Mouse (Mus musculus) embryonic facial prominence, embryonic 14.5 days (tissue): ENCODE measurements around the gene Rnf150. TPM values are rescaled to one million over a fixed set of nuclear protein-coding genes. Genes with fewer than 3 reads are reported as not detected.

Source experiments
- ATAC-seq: fragments of 200-750 bp; cut with Nextera tagmentation; 2 replicates; pipeline ENCODE4 v1.8.0; 2017; ENCODE audit warnings: low read depth, moderate number of reproducible peaks, moderate TSS enrichment
- DNase-seq: peaks from one replicate; pipeline ENCODE4 v3.0.0-alpha.2; 2015; ENCODE audit warnings: low spot score
- H3K27ac ChIP-seq: fragments of 300-500 bp; sonication (generic); replicated peaks from 2 replicates; pipeline ENCODE4 v1.5.1; 2014; ENCODE audit warnings: low read depth, mild to moderate bottlenecking, low read length, moderate library complexity
- H3K27me3 ChIP-seq: fragments of 300-500 bp; sonication (generic); replicated peaks from 2 replicates; pipeline ENCODE4 v1.6.1; 2014; ENCODE audit warnings: low read length; ENCODE audit not compliant: control insufficient read depth, insufficient read depth
- H3K36me3 ChIP-seq: fragments of 300-500 bp; sonication (generic); 2 replicates; pipeline ENCODE4 v1.6.1; 2014; ENCODE audit warnings: low read length, mixed read lengths; ENCODE audit not compliant: control insufficient read depth, insufficient read depth
- H3K4me1 ChIP-seq: fragments of 300-500 bp; sonication (generic); 2 replicates; pipeline ENCODE4 v1.6.1; 2014; ENCODE audit warnings: antibody characterized with exemption, low read length; ENCODE audit not compliant: control insufficient read depth, insufficient read depth
- H3K4me2 ChIP-seq: fragments of 300-500 bp; sonication (generic); 2 replicates; pipeline ENCODE4 v1.6.1; 2014; ENCODE audit warnings: low read depth, mild to moderate bottlenecking, low read length, moderate library complexity, mixed read lengths
- H3K4me3 ChIP-seq: fragments of 300-500 bp; sonication (generic); 2 replicates; pipeline ENCODE4 v1.5.1; 2014; ENCODE audit warnings: low read depth, mild to moderate bottlenecking, low read length
- H3K9ac ChIP-seq: fragments of 300-500 bp; sonication (generic); 2 replicates; pipeline ENCODE4 v1.6.1; 2014; ENCODE audit warnings: low read depth, mild to moderate bottlenecking, low read length, moderate library complexity, mixed read lengths
- H3K9me3 ChIP-seq: fragments of 300-500 bp; sonication (generic); 2 replicates; pipeline ENCODE4 v1.6.1; 2016; ENCODE audit warnings: low read length; ENCODE audit not compliant: control insufficient read depth
- WGBS: fragments of 180-500 bp; shearing (Covaris S2); extraction: QIAGEN DNeasy Blood & Tissue Kit; methylation state at CpG from one replicate; pipeline ENCODE4 v1.1.7; 2014; 5-methylcytosine and 5-hydroxymethylcytosine counted together
- polyA plus RNA-seq: library from polyadenylated mRNA; unstranded; fragments of >200 nt; fragmentation: Nextera tagmentation; extraction: Ambion mirVana; gene quantifications from 2 replicates; pipeline ENCODE4 v1.2.1, GENCODE M21; 2014

The Rnf150 gene
- polyA plus RNA-seq, 1 experiment from 2014 or later, result 1.2 TPM

- WGBS, result 65% methylated on average over 2 of the region's 2 CpGs
These were observed 101.4 kb downstream of the Rnf150 start for GRCm38 (mm10) chr8:82964537-82964936.

GRCm38 (mm10) chr8:82967879-82968678, 104.9 kb downstream of the Rnf150 start:
- 0 out of 2 replicates have a peak, but pooled peaks have one; percentile 39 for ATAC-seq
- WGBS, result 53% methylated on average over 8 of the region's 8 CpGs

More at GRCm38 (mm10) chr8:82964537-82964936, 101.4 kb downstream of the Rnf150 start:
- Histone ChIP-seq H3K9ac (no peak overlapping the region), H3K4me2 (no peak overlapping the region), H3K4me3 (no peak overlapping the region), H3K27me3 (no peaks in the 10 kb centered on the region), H3K36me3 (no peaks in the 10 kb centered on the region), H3K4me1 (peaks cover 12% of the 10 kb centered on the region), H3K9me3 (no peaks in the 10 kb centered on the region), H3K27ac (no peak overlapping the region)
- ATAC-seq, result no peak
- DNase-seq, result no peak

GRCm38 (mm10) chr8:82969967-82970366, 106.8 kb downstream of the Rnf150 start:
- Histone ChIP-seq H3K4me3 (no peak overlapping the region), H3K27me3 (no peaks in the 10 kb centered on the region), H3K4me1 (peaks cover 29% of the 10 kb centered on the region), H3K9ac (peak overlapping the region; percentile 14; the same call in 1 of the 2 replicates), H3K9me3 (no peaks in the 10 kb centered on the region), H3K4me2 (no peak overlapping the region), H3K27ac (peak overlapping the region; percentile 44), H3K36me3 (no peaks in the 10 kb centered on the region)
- WGBS, result 21% methylated on average over 3 of the region's 3 CpGs
- ATAC-seq (peak; percentile 82), DNase-seq (peak; percentile 80)

More at GRCm38 (mm10) chr8:82967879-82968678, 104.9 kb downstream of the Rnf150 start:
- no peak overlapping the region for H3K9ac ChIP-seq
- no peak for DNase-seq
- H3K36me3 ChIP-seq, result no peaks in the 10 kb centered on the region
- H3K4me2 ChIP-seq, result no peak overlapping the region
- no peak overlapping the region for H3K4me3 ChIP-seq
- peaks cover 26% of the 10 kb centered on the region for H3K4me1 ChIP-seq
- 0 out of 2 replicates have a peak overlapping the region, but pooled peaks have one; percentile 52 for H3K27ac ChIP-seq
- no peaks in the 10 kb centered on the region for H3K9me3 ChIP-seq
- no peaks in the 10 kb centered on the region for H3K27me3 ChIP-seq

- DNase-seq (no peak), ATAC-seq (no peak)
- Histone ChIP-seq H3K36me3 (no peaks in the 10 kb centered on the region), H3K4me3 (no peak overlapping the region), H3K27me3 (no peaks in the 10 kb centered on the region), H3K4me2 (no peak overlapping the region), H3K9ac (no peak overlapping the region), H3K4me1 (peaks cover 24% of the 10 kb centered on the region), H3K9me3 (no peaks in the 10 kb centered on the region), H3K27ac (no peak overlapping the region)
- 67% methylated on average over 3 of the region's 3 CpGs for WGBS
These were observed 109.7 kb downstream of the Rnf150 start for GRCm38 (mm10) chr8:82972812-82973211.

GRCm38 (mm10) chr8:82973331-82973730, 110.2 kb downstream of the Rnf150 start:
- no peak overlapping the region for H3K4me3 ChIP-seq
- no peak overlapping the region for H3K9ac ChIP-seq
- DNase-seq (peak; percentile 88), ATAC-seq (peak; percentile 78)
- no peaks in the 10 kb centered on the region for H3K36me3 ChIP-seq
- 26% methylated on average over 4 of the region's 4 CpGs for WGBS
- no peaks in the 10 kb centered on the region for H3K27me3 ChIP-seq
- no peaks in the 10 kb centered on the region for H3K9me3 ChIP-seq
- H3K4me2 ChIP-seq, result no peak overlapping the region
- peaks cover 19% of the 10 kb centered on the region for H3K4me1 ChIP-seq
- H3K27ac ChIP-seq, result no peak overlapping the region

- H3K4me2 ChIP-seq, result no peak overlapping the region
- no peaks in the 10 kb centered on the region for H3K36me3 ChIP-seq
- peaks cover 8% of the 10 kb centered on the region for H3K4me1 ChIP-seq
- no peak overlapping the region for H3K9ac ChIP-seq
- H3K9me3 ChIP-seq, result no peaks in the 10 kb centered on the region
- no peak for DNase-seq
- H3K4me3 ChIP-seq, result no peak overlapping the region
- H3K27me3 ChIP-seq, result no peaks in the 10 kb centered on the region
- no peak for ATAC-seq
- whole genome bisulfite sequencing, result 59% methylated on average over 4 of the region's 4 CpGs
- no peak overlapping the region for H3K27ac ChIP-seq
These were observed 118.2 kb downstream of the Rnf150 start for GRCm38 (mm10) chr8:82981244-82981855.

- H3K27me3 ChIP-seq, result no peaks in the 10 kb centered on the region
- no peaks in the 10 kb centered on the region for H3K9me3 ChIP-seq
- no peak overlapping the region for H3K9ac ChIP-seq
- H3K4me2 ChIP-seq, result no peak overlapping the region
- no peak overlapping the region for H3K27ac ChIP-seq
- H3K4me1 ChIP-seq, result peaks cover 8% of the 10 kb centered on the region
- DNase-seq (no peak), ATAC-seq (peak; percentile 37; the same call in 1 of the 2 replicates)
- WGBS, result 53% methylated on average over 1 of the region's 1 CpGs
- H3K36me3 ChIP-seq, result no peaks in the 10 kb centered on the region
- H3K4me3 ChIP-seq, result no peak overlapping the region
These were observed 119.7 kb downstream of the Rnf150 start for GRCm38 (mm10) chr8:82982873-82983272.

- Histone ChIP-seq H3K27ac (no peak overlapping the region), H3K4me2 (no peak overlapping the region), H3K9me3 (no peaks in the 10 kb centered on the region), H3K4me3 (no peak overlapping the region), H3K36me3 (no peaks in the 10 kb centered on the region), H3K9ac (no peak overlapping the region), H3K27me3 (no peaks in the 10 kb centered on the region), H3K4me1 (peaks cover 8% of the 10 kb centered on the region)
- 71% methylated on average over 5 of the region's 5 CpGs for WGBS
- ATAC-seq (no peak), DNase-seq (no peak)
These were observed 120.1 kb downstream of the Rnf150 start for GRCm38 (mm10) chr8:82983301-82983700.
